Mouse (Mus musculus) heart, embryonic 12.5 days (tissue): Measurements from ENCODE around the gene Gdf1. TPM values are rescaled to one million over a fixed set of nuclear protein-coding genes. Genes with fewer than 3 reads are reported as not detected.

Experiments used
- polyA plus RNA-seq: library from polyadenylated mRNA; unstranded; fragments of >200 nt; fragmentation: Nextera tagmentation; extraction: Ambion mirVana; gene quantifications from 2 replicates; pipeline ENCODE4 v1.2.1, GENCODE M21; 2016

The Gdf1 gene
- polyA plus RNA-seq, 1 experiment from 2014 or later: 2.1 TPM

Other genes with a start within 250 kb of the Gdf1 start
- gene Hapln4, start 246.4 kb upstream of the Gdf1 start, polyA plus RNA-seq: 0.11 and 0.24 TPM in 2 replicates
- gene Ncan, start 208.9 kb upstream of the Gdf1 start, polyA plus RNA-seq: 0.17 and 0.31 TPM in 2 replicates
- 28.5 and 29.1 TPM in 2 replicates for gene Nr2c2ap, start 198.5 kb upstream of the Gdf1 start, polyA plus RNA-seq
- gene Rfxank, start 190.7 kb upstream of the Gdf1 start, polyA plus RNA-seq: 17.7 and 18.7 TPM in 2 replicates
- 30.3 and 38.1 TPM in 2 replicates for gene Borcs8, start 190.3 kb upstream of the Gdf1 start, polyA plus RNA-seq
- not detected in 2 replicates for gene Mef2b, start 190.1 kb upstream of the Gdf1 start, polyA plus RNA-seq
- 98.0 and 100 TPM in 2 replicates for gene Tmem161a, start 157.5 kb upstream of the Gdf1 start, polyA plus RNA-seq
- 8.5 and 9.7 TPM in 2 replicates for gene Slc25a42, start 117.5 kb upstream of the Gdf1 start, polyA plus RNA-seq
- 33.8 and 36.0 TPM in 2 replicates for gene Sugp2, start 95.6 kb upstream of the Gdf1 start, polyA plus RNA-seq
- gene Armc6, start 95.4 kb upstream of the Gdf1 start, polyA plus RNA-seq: 22.6 and 23.4 TPM in 2 replicates
- 46.0 and 48.4 TPM in 2 replicates for gene Homer3, start 47.0 kb upstream of the Gdf1 start, polyA plus RNA-seq
- gene Ddx49, start 27.3 kb upstream of the Gdf1 start, polyA plus RNA-seq: 32.8 and 34.3 TPM in 2 replicates
- gene Cope, start 27.3 kb upstream of the Gdf1 start, polyA plus RNA-seq: 251 and 272 TPM in 2 replicates
- gene Cers1, start 14.0 kb upstream of the Gdf1 start, polyA plus RNA-seq: 2.1 and 2.5 TPM in 2 replicates
- gene Upf1, start 23.5 kb downstream of the Gdf1 start, polyA plus RNA-seq: 24.5 and 25.5 TPM in 2 replicates
- 2.7 and 3.6 TPM in 2 replicates for gene Comp, start 43.7 kb downstream of the Gdf1 start, polyA plus RNA-seq
- gene Crtc1, start 109.8 kb downstream of the Gdf1 start, polyA plus RNA-seq: 14.9 and 15.0 TPM in 2 replicates
- gene Klhl26, start 147.2 kb downstream of the Gdf1 start, polyA plus RNA-seq: 12.6 and 14.0 TPM in 2 replicates
- 0.22 and 0.33 TPM in 2 replicates for gene Tmem59l, start 157.5 kb downstream of the Gdf1 start, polyA plus RNA-seq
- 1.00 and 1.8 TPM in 2 replicates for gene Crlf1, start 163.3 kb downstream of the Gdf1 start, polyA plus RNA-seq
- gene Rex1bd, start 176.9 kb downstream of the Gdf1 start, polyA plus RNA-seq: 115 TPM in 2 replicates
- 779 and 792 TPM in 2 replicates for gene Uba52, start 181.0 kb downstream of the Gdf1 start, polyA plus RNA-seq
- 227 and 231 TPM in 2 replicates for gene Fkbp8, start 197.9 kb downstream of the Gdf1 start, polyA plus RNA-seq
- gene Kxd1, start 198.1 kb downstream of the Gdf1 start, polyA plus RNA-seq: 64.2 and 65.7 TPM in 2 replicates
- 13.5 and 14.7 TPM in 2 replicates for gene Ell, start 209.6 kb downstream of the Gdf1 start, polyA plus RNA-seq